Mouse (Mus musculus) embryonic facial prominence, embryonic 10.5 days (tissue): ENCODE measurements around the gene Prf1. TPM values are rescaled to one million over a fixed set of nuclear protein-coding genes. Genes with fewer than 3 reads are reported as not detected.
A peak's percentile ranks its signal among the peaks of the same experiment; 100 is the strongest.

Source experiments
- DNase-seq: peaks from one replicate; pipeline ENCODE4 v3.0.0-alpha.2; 2017; ENCODE audit warnings: low spot score
- H3K27ac ChIP-seq: fragments of 300-500 bp; sonication (generic); replicated peaks from 2 replicates; pipeline ENCODE4 v1.5.1; 2016; ENCODE audit warnings: mild to moderate bottlenecking
- H3K27me3 ChIP-seq: fragments of 300-500 bp; sonication (generic); replicated peaks from 2 replicates; pipeline ENCODE4 v1.6.1; 2016; ENCODE audit warnings: low read depth, mild to moderate bottlenecking; ENCODE audit not compliant: poor library complexity, severe bottlenecking
- H3K36me3 ChIP-seq: fragments of 300-500 bp; sonication (generic); replicated peaks from 2 replicates; pipeline ENCODE4 v1.6.1; 2016; ENCODE audit warnings: mild to moderate bottlenecking, moderate library complexity
- H3K4me1 ChIP-seq: fragments of 300-500 bp; sonication (generic); 2 replicates; pipeline ENCODE4 v1.6.1; 2016
- H3K4me3 ChIP-seq: fragments of 300-500 bp; sonication (generic); 2 replicates; pipeline ENCODE4 v1.5.1; 2016; ENCODE audit warnings: mild to moderate bottlenecking, moderate library complexity
- H3K9me3 ChIP-seq: fragments of 300-500 bp; sonication (generic); 2 replicates; pipeline ENCODE4 v1.6.1; 2016; ENCODE audit warnings: mild to moderate bottlenecking
- WGBS: fragments of 180-500 bp; shearing (Covaris S2); methylation state at CpG from one replicate; pipeline ENCODE4 v1.1.7; 2016; 5-methylcytosine and 5-hydroxymethylcytosine counted together
- polyA plus RNA-seq: library from polyadenylated mRNA; unstranded; fragments of >200 nt; fragmentation: Nextera tagmentation; extraction: Ambion mirVana; gene quantifications from 2 replicates; pipeline ENCODE4 v1.2.1, GENCODE M21; 2016

Prf1 gene
- polyA plus RNA-seq, 1 experiment from 2014 or later = not detected

- peak; percentile 39 for DNase-seq
Observed at GRCm38 (mm10) chr10:61346374-61346773, 48.7 kb downstream of the Prf1 start.

DNA sequence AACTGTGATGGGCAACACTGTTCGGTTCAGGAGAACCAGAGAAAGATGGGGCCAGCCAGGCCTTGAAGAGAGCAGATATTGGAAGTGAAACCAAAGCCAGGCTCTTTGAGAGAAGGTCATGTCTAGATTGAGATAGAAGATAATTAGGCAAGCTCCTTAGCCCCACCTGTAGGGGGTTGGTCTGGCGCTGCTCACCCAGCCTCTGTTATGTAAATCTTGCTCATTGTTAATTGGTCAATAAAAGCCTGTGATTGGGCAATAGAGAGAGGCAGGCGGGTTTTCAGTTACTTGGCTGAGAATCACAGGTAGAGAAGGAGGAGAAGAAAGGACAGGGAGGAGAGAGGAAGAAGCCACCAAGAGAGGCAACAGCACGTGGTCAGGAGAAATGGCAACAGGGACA lies 53.6 kb downstream of the Prf1 start:
- Histone ChIP-seq H3K9me3 (no peaks in the 10 kb centered on the region), H3K36me3 (peaks cover 89% of the 10 kb centered on the region)
- WGBS = 73% methylated on average over 4 of the region's 4 CpGs

More at GRCm38 (mm10) chr10:61346374-61346773, 48.7 kb downstream of the Prf1 start:
- H3K4me3 ChIP-seq = 0 out of 2 replicates have a peak overlapping the region, but pooled peaks have one; percentile 6
- peaks cover 61% of the 10 kb centered on the region for H3K36me3 ChIP-seq
- no peaks in the 10 kb centered on the region for H3K9me3 ChIP-seq
- peaks cover 31% of the 10 kb centered on the region for H3K4me1 ChIP-seq
- WGBS = 29% methylated on average over 10 of the region's 10 CpGs
- H3K27ac ChIP-seq = peak overlapping the region; percentile 54; the same call in 1 of the 2 replicates
- no peaks in the 10 kb centered on the region for H3K27me3 ChIP-seq

More for the DNA sequence above, 53.6 kb downstream of the Prf1 start:
- Histone ChIP-seq H3K4me1 (peaks cover 13% of the 10 kb centered on the region), H3K27me3 (no peaks in the 10 kb centered on the region), H3K27ac (no peak overlapping the region), H3K4me3 (no peak overlapping the region)
- no peak for DNase-seq

Other genes with a start within 250 kb of the Prf1 start
- 16.4 and 17.0 TPM in 2 replicates for gene Pcbd1, start 208.5 kb upstream of the Prf1 start, polyA plus RNA-seq
- gene Sgpl1, start 150.1 kb upstream of the Prf1 start, polyA plus RNA-seq = 65.4 and 68.5 TPM in 2 replicates
- gene Tbata, start 125.9 kb upstream of the Prf1 start, polyA plus RNA-seq = 0.15 and 0.36 TPM in 2 replicates
- 0.40 and 0.42 TPM in 2 replicates for gene Adamts14, start 24.4 kb upstream of the Prf1 start, polyA plus RNA-seq
- gene Pald1, start 85.7 kb downstream of the Prf1 start, polyA plus RNA-seq = 29.9 and 35.3 TPM in 2 replicates
- gene Nodal, start 120.1 kb downstream of the Prf1 start, polyA plus RNA-seq = 0.16 TPM in 1 of 2 replicates, not detected in the other
- gene Eif4ebp2, start 154.8 kb downstream of the Prf1 start, polyA plus RNA-seq = 80.9 and 86.6 TPM in 2 replicates
- gene Lrrc20, start 178.0 kb downstream of the Prf1 start, polyA plus RNA-seq = 9.8 and 13.0 TPM in 2 replicates